8 mouse cellular contexts compared by ENCODE assay signal in genomic region chr7:79660291-79661150, GRCm38 (mm10). TPM values are rescaled to one million over a fixed set of nuclear protein-coding genes. Genes with fewer than 3 reads are reported as not detected.
DNase-seq lines count a peak whose midpoint lies in the region; ATAC-seq and TF ChIP-seq lines count a peak whose summit lies in the region.

No protein-coding gene starts in this region.

- no peak for TF ChIP-seq CTCF in layer of hippocampus, adult 2 months (conservative IDR thresholded peaks at IDR 0.05)

- H3K9ac ChIP-seq in forebrain, embryonic 15.5 days (replicated peaks) = peak overlapping the region; percentile 59
- peak overlapping the region; percentile 95 for H3K9ac ChIP-seq in liver, embryonic 12.5 days
- peak overlapping the region; percentile 89 for H3K9ac ChIP-seq in stomach, embryonic 15.5 days

- no peaks in the 10 kb centered on the region for H3K36me3 ChIP-seq in forebrain, embryonic 15.5 days
- H3K36me3 ChIP-seq in liver, embryonic 12.5 days = peaks cover 27% of the 10 kb centered on the region
- no peaks in the 10 kb centered on the region for H3K36me3 ChIP-seq in stomach, embryonic 15.5 days

- H3K4me3 ChIP-seq in layer of hippocampus, adult 2 months = peak overlapping the region; percentile 71
- peak overlapping the region; percentile 71 for H3K4me3 ChIP-seq in forebrain, embryonic 15.5 days
- peak overlapping the region; percentile 99 for H3K4me3 ChIP-seq in liver, embryonic 12.5 days
- H3K4me3 ChIP-seq in stomach, embryonic 15.5 days (replicated peaks) = peak overlapping the region; percentile 94

- H3K9me3 ChIP-seq in forebrain, embryonic 15.5 days = no peaks in the 10 kb centered on the region
- no peaks in the 10 kb centered on the region for H3K9me3 ChIP-seq in liver, embryonic 12.5 days (replicated peaks)
- no peaks in the 10 kb centered on the region for H3K9me3 ChIP-seq in stomach, embryonic 15.5 days

- WGBS in forebrain, embryonic 15.5 days = under 1% methylated on average over 73 of the region's 73 CpGs
- under 1% methylated on average over 73 of the region's 73 CpGs for WGBS in liver, embryonic 12.5 days (ENCODE audit: insufficient replicate concordance)
- under 1% methylated on average over 73 of the region's 73 CpGs for WGBS in stomach, embryonic 15.5 days

- H3K27ac ChIP-seq in layer of hippocampus, adult 2 months = no peak overlapping the region
- H3K27ac ChIP-seq in forebrain, embryonic 15.5 days (replicated peaks) = no peak overlapping the region
- H3K27ac ChIP-seq in liver, embryonic 12.5 days = peak overlapping the region; percentile 69
- peak overlapping the region; percentile 26; the same call in 1 of the 2 replicates for H3K27ac ChIP-seq in stomach, embryonic 15.5 days

- H3K27me3 ChIP-seq in forebrain, embryonic 15.5 days = no peaks in the 10 kb centered on the region
- H3K27me3 ChIP-seq in liver, embryonic 12.5 days (replicated peaks) = no peaks in the 10 kb centered on the region
- H3K27me3 ChIP-seq in stomach, embryonic 15.5 days (replicated peaks) = no peaks in the 10 kb centered on the region

- DNase-seq in layer of hippocampus, adult 2 months (ENCODE audit: low spot score in 2 of 2) = no peak
- no peak for DNase-seq in layer of hippocampus, postnatal 14 days (ENCODE audit: low spot score in 2 of 2)
- peak; percentile 31 for DNase-seq in ZHBTc4 (ENCODE audit: low read depth, low spot score)
- DNase-seq in right cerebral cortex, adult 18-20 months = no peak
- no peak for DNase-seq in urinary bladder, postnatal 14 days (ENCODE audit: low spot score)

- peak; percentile 10 for ATAC-seq in forebrain, embryonic 15.5 days (replicated peaks)
- peak; percentile 35 for ATAC-seq in liver, embryonic 12.5 days
- peak; percentile 42 for ATAC-seq in stomach, embryonic 15.5 days (ENCODE audit: insufficient read depth, low FRiP score, low read depth)

- H3K4me2 ChIP-seq in forebrain, embryonic 15.5 days (replicated peaks) = peak overlapping the region; percentile 94
- peak overlapping the region; percentile 90 for H3K4me2 ChIP-seq in liver, embryonic 12.5 days
- peak overlapping the region; percentile 96 for H3K4me2 ChIP-seq in stomach, embryonic 15.5 days

- peaks cover 38% of the 10 kb centered on the region for H3K4me1 ChIP-seq in forebrain, embryonic 15.5 days
- peaks cover 47% of the 10 kb centered on the region for H3K4me1 ChIP-seq in liver, embryonic 12.5 days
- peaks cover 16% of the 10 kb centered on the region; the same call in 1 of the 2 replicates for H3K4me1 ChIP-seq in stomach, embryonic 15.5 days

RNA-seq across cellular contexts. Expression of gene Ticrr, which starts 0.5 kb away (rescaled TPM):
- total RNA-seq in layer of hippocampus, adult 2 months (2021) = under 1 TPM; 0.12 to 0.23 TPM
- under 1 TPM; 0.45 to 0.97 TPM for total RNA-seq in layer of hippocampus, postnatal 14 days (2021)
- 5.0 and 5.8 TPM in 2 replicates for polyA plus RNA-seq in forebrain, embryonic 15.5 days (2015; fragmentation: Nextera tagmentation; extraction: Ambion mirVana)
- 12.0 and 12.7 TPM in 2 replicates for polyA plus RNA-seq in liver, embryonic 12.5 days (2016; fragmentation: Nextera tagmentation; extraction: Ambion mirVana)
- 9.2 and 10.6 TPM in 2 replicates for polyA plus RNA-seq in stomach, embryonic 15.5 days (2015; fragmentation: Nextera tagmentation; extraction: Ambion mirVana)

RNA-seq across cellular contexts. Expression of gene Rhcg, which starts 43.1 kb away (rescaled TPM):
- 1 to 10 TPM; 1.1 to 1.2 TPM for total RNA-seq in layer of hippocampus, adult 2 months (2021)
- total RNA-seq in layer of hippocampus, postnatal 14 days (2021) = 1 to 10 TPM; 1.1 to 2.2 TPM
- polyA plus RNA-seq in forebrain, embryonic 15.5 days (2015; fragmentation: Nextera tagmentation; extraction: Ambion mirVana) = 1.8 and 3.9 TPM in 2 replicates
- not detected in 2 replicates for polyA plus RNA-seq in liver, embryonic 12.5 days (2016; fragmentation: Nextera tagmentation; extraction: Ambion mirVana)
- 0.10 and 0.41 TPM in 2 replicates for polyA plus RNA-seq in stomach, embryonic 15.5 days (2015; fragmentation: Nextera tagmentation; extraction: Ambion mirVana)

RNA-seq across cellular contexts. Expression of gene Kif7, which starts 55.0 kb away (rescaled TPM):
- 1 to 10 TPM; 2.0 to 2.4 TPM for total RNA-seq in layer of hippocampus, adult 2 months (2021)
- 1 to 10 TPM; 3.0 to 3.2 TPM for total RNA-seq in layer of hippocampus, postnatal 14 days (2021)
- polyA plus RNA-seq in forebrain, embryonic 15.5 days (2015; fragmentation: Nextera tagmentation; extraction: Ambion mirVana) = 3.3 and 3.4 TPM in 2 replicates
- polyA plus RNA-seq in liver, embryonic 12.5 days (2016; fragmentation: Nextera tagmentation; extraction: Ambion mirVana) = 1.4 and 1.7 TPM in 2 replicates
- polyA plus RNA-seq in stomach, embryonic 15.5 days (2015; fragmentation: Nextera tagmentation; extraction: Ambion mirVana) = 3.5 and 4.0 TPM in 2 replicates

Comparison
In these comparisons a context has a peak if more than half of its experiments do, and no peak if none do; other contexts are left out.
1. H3K27ac ChIP-seq: peak in liver, embryonic 12.5 days (single experiment) and stomach, embryonic 15.5 days (single experiment); none in layer of hippocampus, adult 2 months (single experiment) and forebrain, embryonic 15.5 days (single experiment).
2. Peak in every context shown above with its lines, with median percentiles within 50 percentile points of each other: H3K4me3 ChIP-seq, ATAC-seq, H3K4me2 ChIP-seq and H3K9ac ChIP-seq.